Mouse (Mus musculus): ENCODE results near the gene Spata20. TPM values are rescaled to one million over a fixed set of nuclear protein-coding genes. Genes with fewer than 3 reads are reported as not detected.

Gene Spata20
- polyA plus RNA-seq, 1 experiment from 2014 or later, result 0.26 TPM

- WGBS, result 18% methylated on average over 19 of the region's 19 CpGs
- H3K4me1 ChIP-seq, result peaks cover 26% of the 10 kb centered on the region
- no peak overlapping the region for H3K27ac ChIP-seq
- H3K9ac ChIP-seq, result peak overlapping the region; percentile 36; the same call in 1 of the 2 replicates
- peak overlapping the region; percentile 54 for H3K4me2 ChIP-seq
- no peaks in the 10 kb centered on the region for H3K36me3 ChIP-seq (replicated peaks)
- no peak overlapping the region for H3K4me3 ChIP-seq (replicated peaks)
- ATAC-seq (ENCODE audit: low FRiP score), result 0 out of 2 replicates have a peak, but pooled peaks have one; percentile 20
- H3K9me3 ChIP-seq, result no peaks in the 10 kb centered on the region
- H3K27me3 ChIP-seq, result peaks cover 66% of the 10 kb centered on the region
Observed at GRCm38 (mm10) chr11:94498093-94498996, 12.4 kb upstream of the Spata20 start.

GRCm38 (mm10) chr11:94495415-94495814 lies 9.4 kb upstream of the Spata20 start:
- H3K4me2 ChIP-seq, result no peak overlapping the region
- H3K4me1 ChIP-seq, result peaks cover 42% of the 10 kb centered on the region
- no peak overlapping the region for H3K4me3 ChIP-seq (replicated peaks)
- no peak for ATAC-seq (ENCODE audit: low FRiP score)
- H3K27me3 ChIP-seq, result peaks cover 69% of the 10 kb centered on the region
- H3K9ac ChIP-seq, result no peak overlapping the region
- no peaks in the 10 kb centered on the region for H3K9me3 ChIP-seq
- H3K36me3 ChIP-seq (replicated peaks), result no peaks in the 10 kb centered on the region
- 80% methylated on average over 3 of the region's 3 CpGs for WGBS
- no peak overlapping the region for H3K27ac ChIP-seq

GRCm38 (mm10) chr11:94491749-94492099 lies 5.7 kb upstream of the Spata20 start:
- H3K27ac ChIP-seq, result no peak overlapping the region
- no peaks in the 10 kb centered on the region for H3K36me3 ChIP-seq (replicated peaks)
- H3K4me3 ChIP-seq (replicated peaks), result no peak overlapping the region
- peaks cover 22% of the 10 kb centered on the region for H3K4me1 ChIP-seq
- WGBS, result 67% methylated on average over 7 of the region's 7 CpGs
- H3K9ac ChIP-seq, result no peak overlapping the region
- peaks cover 63% of the 10 kb centered on the region for H3K27me3 ChIP-seq
- H3K9me3 ChIP-seq, result no peaks in the 10 kb centered on the region
- H3K4me2 ChIP-seq, result peak overlapping the region; percentile 75
- no peak for ATAC-seq (ENCODE audit: low FRiP score)

DNA sequence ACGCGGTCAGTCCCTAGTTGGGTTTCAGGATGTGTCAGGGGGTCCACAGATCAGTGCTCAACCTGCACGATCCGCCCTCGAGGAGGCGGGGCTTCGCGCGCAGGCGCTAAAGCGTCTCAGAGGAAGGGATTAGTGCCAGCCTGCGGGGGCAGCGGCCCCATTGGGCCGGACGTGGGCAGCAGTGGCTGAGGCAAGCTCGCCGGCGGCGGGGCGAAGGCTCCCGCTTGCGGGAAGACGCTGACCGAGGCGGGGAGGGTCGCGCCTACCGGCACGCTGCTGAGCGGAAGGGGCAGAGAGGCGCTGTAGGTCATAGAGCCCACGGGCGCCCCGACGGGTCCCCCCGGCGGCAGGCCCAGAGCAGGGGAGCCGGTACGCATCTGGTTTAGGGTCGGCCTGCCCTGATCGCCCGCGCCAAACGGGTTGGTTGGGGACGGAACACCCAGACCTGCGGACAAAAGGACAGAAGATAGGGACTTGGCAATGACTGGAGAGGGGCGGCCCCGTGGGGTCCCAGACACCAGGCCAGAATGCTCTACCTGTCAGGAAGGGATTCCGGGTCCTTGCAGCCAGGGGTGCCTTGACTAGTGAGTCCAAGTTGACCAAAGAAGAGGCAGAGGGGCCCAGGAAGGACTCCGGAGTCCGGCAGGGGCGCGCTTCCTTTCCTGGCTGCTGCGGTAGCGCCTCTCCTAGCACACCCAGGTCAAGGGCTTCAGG lies 5.2 kb upstream of the Spata20 start:
- Histone ChIP-seq H3K36me3 (replicated peaks) (no peaks in the 10 kb centered on the region), H3K27ac (no peak overlapping the region), H3K4me1 (peaks cover 22% of the 10 kb centered on the region), H3K4me2 (peak overlapping the region; percentile 75), H3K27me3 (peaks cover 67% of the 10 kb centered on the region), H3K9ac (peak overlapping the region; percentile 67), H3K4me3 (replicated peaks) (peak overlapping the region; percentile 58), H3K9me3 (no peaks in the 10 kb centered on the region)
- 3% methylated on average over 54 of the region's 55 CpGs for WGBS
- ATAC-seq (ENCODE audit: low FRiP score), result peak; percentile 80

GRCm38 (mm10) chr11:94489745-94490144 lies 3.8 kb upstream of the Spata20 start:
- 33% methylated on average over 4 of the region's 4 CpGs for WGBS
- H3K4me2 ChIP-seq, result no peak overlapping the region
- H3K9me3 ChIP-seq, result no peaks in the 10 kb centered on the region
- peaks cover 22% of the 10 kb centered on the region for H3K4me1 ChIP-seq
- no peaks in the 10 kb centered on the region for H3K36me3 ChIP-seq (replicated peaks)
- H3K4me3 ChIP-seq (replicated peaks), result no peak overlapping the region
- no peak for ATAC-seq (ENCODE audit: low FRiP score)
- no peak overlapping the region for H3K27ac ChIP-seq
- H3K27me3 ChIP-seq, result peaks cover 71% of the 10 kb centered on the region
- no peak overlapping the region for H3K9ac ChIP-seq

DNA sequence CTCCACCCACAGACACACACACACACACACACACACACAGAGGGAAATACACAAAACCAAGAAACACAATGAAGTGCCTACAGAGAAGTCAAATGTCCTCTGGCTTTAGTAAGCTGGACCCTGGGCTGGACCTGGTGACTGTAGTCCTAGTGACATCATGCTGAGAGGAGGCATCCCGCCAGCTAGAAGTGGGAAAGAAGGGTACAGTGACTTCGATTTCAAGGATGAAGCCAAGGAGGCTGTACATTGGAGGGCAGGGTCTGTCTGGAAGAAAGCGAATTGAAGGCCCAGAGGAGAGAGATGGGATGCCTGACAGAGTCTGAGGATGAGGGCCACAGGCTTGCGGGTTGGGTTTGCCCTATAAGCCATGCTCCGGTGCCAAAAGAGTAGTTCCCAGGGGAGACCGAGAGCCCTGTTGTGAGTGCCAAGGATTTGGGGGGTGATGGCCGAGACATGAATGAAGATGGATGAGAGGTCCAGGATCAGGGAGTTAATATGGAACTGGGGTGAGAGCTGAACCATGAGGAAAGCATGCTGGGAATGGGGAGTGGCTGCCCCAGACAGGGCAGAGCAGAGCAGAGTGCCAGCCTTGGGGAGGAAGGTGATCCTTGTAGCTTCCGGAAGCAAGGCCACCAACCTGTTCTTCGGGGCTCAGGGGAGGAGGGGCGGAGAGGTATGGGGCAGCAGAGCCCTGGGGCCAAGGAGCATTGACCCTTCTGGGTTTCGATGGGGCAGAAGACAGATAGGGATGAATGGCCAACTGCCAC lies 3.0 kb upstream of the Spata20 start:
- Histone ChIP-seq H3K36me3 (replicated peaks) (no peaks in the 10 kb centered on the region), H3K27me3 (peaks cover 75% of the 10 kb centered on the region), H3K4me2 (no peak overlapping the region), H3K27ac (no peak overlapping the region), H3K9ac (no peak overlapping the region), H3K4me1 (peaks cover 22% of the 10 kb centered on the region), H3K9me3 (no peaks in the 10 kb centered on the region), H3K4me3 (replicated peaks) (no peak overlapping the region)
- no peak for ATAC-seq (ENCODE audit: low FRiP score)
- WGBS, result 89% methylated on average over 11 of the region's 11 CpGs

- no peaks in the 10 kb centered on the region for H3K36me3 ChIP-seq (replicated peaks)
- 82% methylated on average over 5 of the region's 5 CpGs for WGBS
- no peak overlapping the region for H3K4me3 ChIP-seq (replicated peaks)
- no peak for ATAC-seq (ENCODE audit: low FRiP score)
- peaks cover 47% of the 10 kb centered on the region for H3K27me3 ChIP-seq
- H3K9me3 ChIP-seq, result no peaks in the 10 kb centered on the region
- H3K4me2 ChIP-seq, result no peak overlapping the region
- no peak overlapping the region for H3K27ac ChIP-seq
- H3K9ac ChIP-seq, result no peak overlapping the region
- H3K4me1 ChIP-seq, result peaks cover 7% of the 10 kb centered on the region; the same call in 1 of the 2 replicates
Observed at GRCm38 (mm10) chr11:94485223-94485622, 756 bp downstream of the Spata20 start.

GRCm38 (mm10) chr11:94484636-94485035 lies 1.3 kb downstream of the Spata20 start:
- H3K27me3 ChIP-seq, result peaks cover 41% of the 10 kb centered on the region

DNA sequence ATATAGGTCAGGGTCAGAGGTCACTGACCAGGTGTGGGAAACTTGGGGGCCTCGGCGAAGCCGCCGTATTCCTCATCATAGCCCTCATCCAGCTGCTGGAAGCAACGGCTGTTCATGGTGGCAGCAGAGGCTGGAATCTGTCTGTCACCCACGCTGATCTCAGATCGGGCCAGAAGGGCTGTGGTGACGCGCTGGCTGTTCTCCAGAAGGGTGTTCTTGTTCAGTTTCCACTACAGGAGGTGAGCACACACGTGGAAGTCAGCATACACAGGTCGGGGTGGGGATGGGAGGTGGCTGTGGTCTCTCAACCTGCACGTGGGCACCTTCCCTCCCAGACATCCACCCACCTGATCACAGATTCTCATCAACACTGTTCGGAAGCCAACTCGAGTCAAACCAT lies 2.1 kb downstream of the Spata20 start:
- H3K27ac ChIP-seq, result no peak overlapping the region
- 83% methylated on average over 14 of the region's 14 CpGs for WGBS
- ATAC-seq (ENCODE audit: low FRiP score), result no peak
- H3K27me3 ChIP-seq, result peaks cover 35% of the 10 kb centered on the region
- no peak overlapping the region for H3K4me3 ChIP-seq (replicated peaks)
- no peak overlapping the region for H3K4me2 ChIP-seq
- no peaks in the 10 kb centered on the region for H3K36me3 ChIP-seq (replicated peaks)
- no peaks in the 10 kb centered on the region for H3K9me3 ChIP-seq
- H3K9ac ChIP-seq, result no peak overlapping the region
- peaks cover 4% of the 10 kb centered on the region; the same call in 1 of the 2 replicates for H3K4me1 ChIP-seq

More at GRCm38 (mm10) chr11:94484636-94485035, 1.3 kb downstream of the Spata20 start:
- Histone ChIP-seq H3K27ac (no peak overlapping the region), H3K9ac (no peak overlapping the region), H3K36me3 (replicated peaks) (no peaks in the 10 kb centered on the region), H3K4me1 (peaks cover 5% of the 10 kb centered on the region; the same call in 1 of the 2 replicates), H3K4me2 (no peak overlapping the region), H3K4me3 (replicated peaks) (no peak overlapping the region), H3K9me3 (no peaks in the 10 kb centered on the region)
- no peak for ATAC-seq (ENCODE audit: low FRiP score)
- 90% methylated on average over 9 of the region's 9 CpGs for WGBS

DNA sequence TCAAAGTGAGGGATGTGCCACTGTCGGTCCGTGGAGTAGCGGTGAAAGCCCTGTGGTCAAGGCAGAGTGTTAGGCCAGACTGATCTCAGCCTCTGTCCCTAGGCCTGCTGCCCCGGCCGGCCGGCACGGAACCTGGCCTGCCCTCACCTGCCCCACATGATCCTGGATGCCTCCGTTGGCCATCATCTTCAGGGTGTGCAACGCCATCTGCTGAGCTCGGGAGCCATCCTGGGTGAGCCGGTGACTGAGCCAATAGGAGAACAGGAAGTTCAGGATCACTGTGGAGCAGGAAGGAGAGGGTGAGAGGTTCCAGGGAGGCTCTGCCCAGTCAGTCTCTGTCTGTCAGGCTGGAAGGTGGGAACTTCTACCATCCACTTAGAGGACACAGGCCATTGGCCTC lies 2.5 kb downstream of the Spata20 start:
- no peak overlapping the region for H3K4me3 ChIP-seq (replicated peaks)
- no peak for ATAC-seq (ENCODE audit: low FRiP score)
- H3K4me1 ChIP-seq, result peaks cover 4% of the 10 kb centered on the region; the same call in 1 of the 2 replicates
- peaks cover 33% of the 10 kb centered on the region for H3K27me3 ChIP-seq
- no peak overlapping the region for H3K9ac ChIP-seq
- H3K27ac ChIP-seq, result no peak overlapping the region
- no peak overlapping the region for H3K4me2 ChIP-seq
- no peaks in the 10 kb centered on the region for H3K9me3 ChIP-seq
- no peaks in the 10 kb centered on the region for H3K36me3 ChIP-seq (replicated peaks)
- 76% methylated on average over 11 of the region's 11 CpGs for WGBS

- no peaks in the 10 kb centered on the region for H3K9me3 ChIP-seq
- H3K4me1 ChIP-seq, result peaks cover 3% of the 10 kb centered on the region; the same call in 1 of the 2 replicates
- 91% methylated on average over 11 of the region's 11 CpGs for WGBS
- H3K4me2 ChIP-seq, result no peak overlapping the region
- no peak for ATAC-seq (ENCODE audit: low FRiP score)
- no peaks in the 10 kb centered on the region for H3K36me3 ChIP-seq (replicated peaks)
- no peak overlapping the region for H3K4me3 ChIP-seq (replicated peaks)
- no peak overlapping the region for H3K9ac ChIP-seq
- peaks cover 34% of the 10 kb centered on the region for H3K27me3 ChIP-seq
- H3K27ac ChIP-seq, result no peak overlapping the region
Observed at GRCm38 (mm10) chr11:94482738-94483137, 3.2 kb downstream of the Spata20 start.

DNA sequence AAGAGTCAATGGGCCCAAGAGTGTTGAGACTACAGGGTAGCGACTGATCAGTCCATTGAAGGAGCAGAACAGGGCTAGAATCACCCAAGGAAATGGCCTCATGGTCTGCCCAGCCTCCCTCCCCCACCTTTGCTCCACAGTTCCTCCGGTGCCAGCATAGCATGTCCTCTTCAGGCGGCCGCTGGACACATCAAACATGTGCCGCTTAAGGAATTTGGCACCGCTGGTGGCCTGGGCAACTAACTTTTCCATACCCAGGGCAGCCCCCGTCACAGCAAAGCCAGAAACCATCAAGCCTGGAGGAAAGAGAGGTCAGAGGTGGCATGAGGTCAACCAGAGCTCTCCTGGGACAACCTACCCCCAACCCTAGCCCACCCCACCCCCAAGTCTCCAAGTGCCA lies 4.0 kb downstream of the Spata20 start:
- no peaks in the 10 kb centered on the region; the same call in 1 of the 2 replicates for H3K4me1 ChIP-seq
- H3K4me3 ChIP-seq (replicated peaks), result no peak overlapping the region
- no peak for ATAC-seq (ENCODE audit: low FRiP score)
- H3K4me2 ChIP-seq, result no peak overlapping the region
- no peak overlapping the region for H3K27ac ChIP-seq
- H3K9me3 ChIP-seq, result no peaks in the 10 kb centered on the region
- H3K27me3 ChIP-seq, result peaks cover 35% of the 10 kb centered on the region
- WGBS, result 95% methylated on average over 7 of the region's 7 CpGs
- no peaks in the 10 kb centered on the region for H3K36me3 ChIP-seq (replicated peaks)
- no peak overlapping the region for H3K9ac ChIP-seq

Data from forebrain, embryonic 12.5 days (tissue).